Comparison of ENCODE assay signal across 25 mouse cellular contexts in genomic region chr5:73538586-73539298, GRCm38 (mm10). TPM values are rescaled to one million over a fixed set of nuclear protein-coding genes. Genes with fewer than 3 reads are reported as not detected.
A peak's percentile ranks its signal among the peaks of the same experiment; 100 is the strongest.
DNase-seq lines count a peak whose midpoint lies in the region; ATAC-seq lines count a peak whose summit lies in the region.
"Had no signal": no experiment of that assay in that cellular context is flagged by ENCODE, and none has a peak within 500 bp of the region (broad histone marks: within the 10 kb centered on the region; RNA-seq: fewer than 3 reads in every experiment).

No protein-coding gene starts in this region.

- H3K4me1 ChIP-seq in stomach, embryonic 16.5 days (ENCODE audit: control insufficient read depth, insufficient read depth, low read length), result peaks cover 9% of the 10 kb centered on the region; the same call in 1 of the 2 replicates
- H3K4me1 ChIP-seq: hindbrain, embryonic 10.5 days; liver, embryonic 12.5 days; midbrain, embryonic 13.5 days had no signal

- H3K27me3 ChIP-seq in stomach, embryonic 16.5 days (ENCODE audit: control insufficient read depth, insufficient read depth, low read length), result no peaks in the 10 kb centered on the region
- H3K27me3 ChIP-seq: embryonic facial prominence, embryonic 12.5 days; limb, embryonic 12.5 days; liver, embryonic 12.5 days; midbrain, embryonic 13.5 days; Patski had no signal

- no peak overlapping the region for H3K9ac ChIP-seq in stomach, embryonic 16.5 days (ENCODE audit: low read length)
- H3K9ac ChIP-seq: embryonic facial prominence, embryonic 12.5 days; limb, embryonic 12.5 days; liver, embryonic 12.5 days; liver, postnatal 0 days; midbrain, embryonic 13.5 days had no signal

- no peak overlapping the region for H3K4me3 ChIP-seq in stomach, embryonic 16.5 days (replicated peaks; ENCODE audit: low read length)
- H3K4me3 ChIP-seq: embryonic facial prominence, embryonic 12.5 days; gastrocnemius, adult 2 months; hindbrain, embryonic 10.5 days; left cerebral cortex, adult 2 months; limb, embryonic 12.5 days; liver, embryonic 12.5 days; midbrain, embryonic 13.5 days had no signal

- H3K4me2 ChIP-seq in stomach, embryonic 16.5 days (ENCODE audit: low read depth, low read length), result no peak overlapping the region
- H3K4me2 ChIP-seq: embryonic facial prominence, embryonic 12.5 days; limb, embryonic 12.5 days; liver, embryonic 12.5 days; midbrain, embryonic 13.5 days had no signal

- no peaks in the 10 kb centered on the region for H3K9me3 ChIP-seq in stomach, embryonic 16.5 days (replicated peaks; ENCODE audit: control insufficient read depth, low read length)
- H3K9me3 ChIP-seq: embryonic facial prominence, embryonic 12.5 days; hindbrain, embryonic 10.5 days; limb, embryonic 12.5 days; liver, embryonic 12.5 days; midbrain, embryonic 13.5 days had no signal

- 81% methylated on average over 11 of the region's 11 CpGs for WGBS in stomach, embryonic 16.5 days

- H3K36me3 ChIP-seq in stomach, embryonic 16.5 days (ENCODE audit: control insufficient read depth, insufficient read depth, low read length), result no peaks in the 10 kb centered on the region

- peak; percentile 65; the same call in 1 of the 2 replicates for ATAC-seq in stomach, embryonic 16.5 days (ENCODE audit: insufficient read depth, low FRiP score)
- ATAC-seq: forebrain, embryonic 16.5 days; hindbrain, embryonic 16.5 days; liver, embryonic 12.5 days; liver, postnatal 0 days; midbrain, embryonic 13.5 days; Patski had no signal

- DNase-seq in adrenal gland, postnatal 14 days, result peak; percentile 28
- no peak for DNase-seq in adrenal gland, adult 8-10 months
- peak; percentile 49 to 60 for DNase-seq in kidney, adult 8-10 months
- no peak for DNase-seq in kidney, postnatal 10 days
- DNase-seq in 3134 (ENCODE audit: extremely low read depth, insufficient read length, low spot score), result peak; percentile 8
- DNase-seq in layer of hippocampus, postnatal 36 days, result no peak
- DNase-seq: adrenal gland, postnatal 25 days; cerebellum, adult 11-12 months; cerebellum, adult 9-11 months; embryo, embryonic 11 days; gastrocnemius, adult 2 months; heart, postnatal 14 days; liver, postnatal 0 days; lung, postnatal 36 days; thymus, postnatal 14 days had no signal

- H3K27ac ChIP-seq in stomach, embryonic 16.5 days (ENCODE audit: low read length), result peak overlapping the region; percentile 73; the same call in 1 of the 2 replicates
- H3K27ac ChIP-seq: embryonic facial prominence, embryonic 12.5 days; gastrocnemius, adult 2 months; hindbrain, embryonic 10.5 days; left cerebral cortex, adult 2 months; limb, embryonic 12.5 days; liver, embryonic 12.5 days; midbrain, embryonic 13.5 days had no signal

RNA-seq across cellular contexts. Expression of gene Dcun1d4, which starts 57.9 kb away (rescaled TPM):
- total RNA-seq in adrenal gland, postnatal 14 days (2021), result 33.7 and 35.4 TPM in 2 replicates
- 10 to 100 TPM; 35.7 to 57.0 (median 46.4) TPM for total RNA-seq in adrenal gland, adult 8-10 months (2022)
- polyA plus RNA-seq in stomach, embryonic 16.5 days (2015; fragmentation: Nextera tagmentation; extraction: Ambion mirVana), result 19.3 and 20.7 TPM in 2 replicates
- total RNA-seq in layer of hippocampus, postnatal 36 days (2021), result 100 to 1,000 TPM; 123 to 131 TPM

Comparison
In these comparisons a context has a peak if more than half of its experiments do, and no peak if none do; other contexts are left out.
1. DNase-seq: peak in adrenal gland, postnatal 14 days (single experiment), kidney, adult 8-10 months (2 of 2) and 3134 (single experiment); none in adrenal gland, adult 8-10 months (single experiment), kidney, postnatal 10 days (single experiment) and layer of hippocampus, postnatal 36 days (0 of 2).